Mouse (Mus musculus) left cerebral cortex, postnatal 10 days (tissue): ENCODE measurements at regions not wholly inside any gene's neighbourhood (a gene's known extent, or its start where the extent isn't known, plus 50 kb on each side); places are given as distances from the start of the nearest gene placed in this dataset.

Experiments
- DNase-seq, 2 experiments: peaks; one replicate each; pipeline ENCODE4 v3.0.0; 2021 to 2022; ENCODE audit warnings: low spot score in 2 of 2, mixed read lengths in 1 of 2; ENCODE audit errors: extremely low spot score in 1 of 2
- intact Hi-C: fragments of 180-260 bp; cut with DNase I; formaldehyde crosslinking; loops from one replicate; pipeline ENCODE4 v1.15.1; 2025

DNA sequence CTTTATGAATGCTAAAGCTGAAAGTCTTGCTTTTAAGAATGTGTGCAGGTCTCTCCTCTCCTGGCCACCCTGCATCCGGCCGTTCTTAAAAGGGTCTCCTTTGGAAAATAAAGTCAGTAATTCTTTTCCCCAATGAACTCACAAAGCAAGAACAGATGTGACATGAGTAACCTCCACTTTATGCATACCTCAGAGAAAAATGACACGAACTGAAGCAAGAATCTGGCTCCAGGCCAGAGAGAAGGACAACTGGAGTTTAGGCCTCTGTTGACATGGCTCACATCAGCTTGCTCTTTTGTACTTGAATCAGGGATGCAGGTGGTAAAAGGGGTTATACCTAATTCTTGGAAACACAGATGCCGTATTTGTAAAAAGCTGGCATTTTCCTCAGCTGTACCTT is 368.0 kb upstream of the Pappa start:
- intact Hi-C loops = no loop called here
- DNase-seq = no peak

GRCm38 (mm10) chr4:64768610-64769009 is 355.4 kb upstream of the Pappa start:
- intact Hi-C loops = no loop called here
- no peak for DNase-seq

- no peak for DNase-seq
- intact Hi-C loops = no loop called here
Observed at GRCm38 (mm10) chr4:64803886-64804285, 320.1 kb upstream of the Pappa start.

DNA sequence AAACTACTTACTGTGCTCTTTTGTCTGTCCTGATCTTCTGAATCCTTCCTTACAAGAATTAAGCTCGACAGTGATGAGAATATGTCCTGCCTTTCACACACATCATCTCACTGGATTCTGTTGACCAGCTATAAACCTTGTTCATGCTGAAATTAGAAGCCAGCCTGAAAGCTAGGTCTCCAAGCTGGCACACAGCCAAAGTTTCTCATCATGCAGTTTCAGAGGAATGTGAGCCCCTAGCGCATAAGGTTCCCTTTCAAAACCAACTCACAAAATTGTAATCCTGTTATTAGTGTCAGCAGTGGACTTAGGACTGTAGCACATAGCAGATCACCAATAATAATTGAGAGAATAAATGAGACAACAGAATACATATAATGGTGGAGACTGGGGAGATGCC is 319.0 kb upstream of the Pappa start:
- DNase-seq = peak in 1 of 2 experiments; percentile 17
- intact Hi-C loops = no loop called here

- DNase-seq = no peak
- intact Hi-C loops = no loop called here
Observed at GRCm38 (mm10) chr4:64807148-64807547, 316.8 kb upstream of the Pappa start.

- intact Hi-C loops = no loop called here
- DNase-seq = no peak
Observed at GRCm38 (mm10) chr4:64811974-64812373, 312.0 kb upstream of the Pappa start.

DNA sequence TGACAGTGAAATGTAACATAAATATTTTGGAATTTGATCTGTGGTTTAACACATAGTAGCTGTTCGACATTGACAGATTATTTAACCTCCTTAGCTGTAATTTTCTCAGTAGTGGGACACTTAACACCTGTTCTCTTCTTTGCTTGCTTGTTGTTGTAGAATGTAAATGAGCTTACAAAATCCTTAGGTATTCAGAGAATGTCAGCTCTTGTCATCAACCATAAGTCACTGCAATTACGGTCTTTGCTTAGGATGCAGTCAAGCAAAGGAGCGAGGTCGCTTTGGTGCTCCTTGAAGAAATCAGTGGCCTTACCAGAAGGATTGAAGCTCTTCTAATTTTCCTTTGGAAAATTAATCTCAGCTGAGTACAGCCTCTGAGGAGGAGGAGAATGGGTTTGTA is 311.2 kb upstream of the Pappa start:
- DNase-seq = no peak
- intact Hi-C loops = no loop called here

- intact Hi-C loops = no loop called here
- no peak for DNase-seq
Observed at GRCm38 (mm10) chr4:64832882-64833281, 291.1 kb upstream of the Pappa start.

- no peak for DNase-seq
- intact Hi-C loops = no loop called here
Observed at GRCm38 (mm10) chr4:64874521-64874920, 249.5 kb upstream of the Pappa start.

GRCm38 (mm10) chr4:64876924-64877323 is 247.1 kb upstream of the Pappa start:
- DNase-seq = no peak
- intact Hi-C loops = no loop called here

GRCm38 (mm10) chr4:64897935-64898334 is 226.0 kb upstream of the Pappa start:
- DNase-seq = no peak

DNA sequence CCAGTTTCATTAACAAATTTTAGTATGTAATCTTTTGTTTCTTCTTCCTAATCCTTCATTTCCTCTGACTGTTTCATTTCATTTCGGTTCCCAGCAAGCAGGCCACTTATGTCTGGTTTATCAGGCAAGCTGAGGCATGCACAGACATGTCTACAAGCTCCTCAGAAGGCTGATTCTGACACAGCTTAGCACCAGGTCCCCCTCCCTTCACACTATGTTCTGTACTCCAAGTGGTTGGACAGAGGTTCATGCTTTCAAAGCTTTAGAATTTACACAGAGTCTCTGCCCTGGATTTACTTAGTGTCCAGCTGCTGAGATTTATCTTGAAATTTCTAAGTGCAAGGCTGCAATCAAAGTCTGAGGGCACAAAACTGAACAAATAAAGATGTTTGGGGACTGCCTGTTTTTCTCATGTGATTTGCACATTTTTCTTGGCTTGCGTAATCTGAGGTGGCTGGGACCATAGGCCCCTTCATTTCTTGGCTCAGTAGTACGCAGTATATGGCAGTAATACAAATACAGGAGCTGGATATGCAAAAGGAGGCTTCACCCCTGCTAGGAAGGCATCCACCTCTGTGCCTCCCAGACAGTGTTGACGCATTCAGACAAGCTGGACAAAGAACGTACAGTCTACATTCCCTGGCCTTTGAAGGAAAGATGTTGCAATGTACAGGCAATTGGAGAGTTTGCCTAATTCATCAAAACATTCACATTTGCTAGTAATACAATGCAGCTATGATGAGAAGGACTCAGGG is 222.7 kb upstream of the Pappa start:
- DNase-seq = no peak
- intact Hi-C loops = no loop called here

More at GRCm38 (mm10) chr4:64897935-64898334, 226.0 kb upstream of the Pappa start:
- intact Hi-C loops = no loop called here

GRCm38 (mm10) chr4:64923751-64924150 is 200.2 kb upstream of the Pappa start:
- peak in 1 of 2 experiments; percentile 10 for DNase-seq
- intact Hi-C loops = no loop called here

- DNase-seq = no peak
- intact Hi-C loops = no loop called here
Observed at GRCm38 (mm10) chr4:64928553-64928952, 195.4 kb upstream of the Pappa start.

GRCm38 (mm10) chr4:64945547-64945946 is 178.4 kb upstream of the Pappa start:
- intact Hi-C loops = no loop called here
- DNase-seq = no peak

GRCm38 (mm10) chr4:64952651-64953050 is 171.3 kb upstream of the Pappa start:
- intact Hi-C loops = no loop called here
- no peak for DNase-seq

DNA sequence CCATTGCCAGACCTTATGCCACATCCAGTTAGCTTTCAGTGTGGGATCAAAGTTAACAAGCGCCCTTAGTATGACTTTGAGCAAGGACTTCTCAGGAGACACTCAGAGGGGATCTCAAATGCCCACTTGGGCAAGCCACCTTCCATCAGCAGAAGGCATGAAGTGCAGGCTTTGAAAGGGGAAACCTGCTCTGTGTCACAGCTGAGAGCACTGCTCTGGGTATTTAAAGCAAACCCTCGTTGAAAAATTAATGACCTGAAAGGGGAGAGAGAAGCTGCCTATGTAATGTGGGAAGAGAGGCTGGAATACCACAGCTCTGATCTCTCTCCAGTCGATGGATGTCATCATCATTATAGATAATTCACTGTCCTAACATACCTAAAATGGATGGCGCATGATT is 165.1 kb upstream of the Pappa start:
- DNase-seq = no peak
- intact Hi-C loops = no loop called here

- intact Hi-C loops = no loop called here
- DNase-seq = no peak
Observed at GRCm38 (mm10) chr4:64961796-64962195, 162.2 kb upstream of the Pappa start.
